Comparison of ENCODE assay signal across 14 mouse cellular contexts in the genomic region with DNA sequence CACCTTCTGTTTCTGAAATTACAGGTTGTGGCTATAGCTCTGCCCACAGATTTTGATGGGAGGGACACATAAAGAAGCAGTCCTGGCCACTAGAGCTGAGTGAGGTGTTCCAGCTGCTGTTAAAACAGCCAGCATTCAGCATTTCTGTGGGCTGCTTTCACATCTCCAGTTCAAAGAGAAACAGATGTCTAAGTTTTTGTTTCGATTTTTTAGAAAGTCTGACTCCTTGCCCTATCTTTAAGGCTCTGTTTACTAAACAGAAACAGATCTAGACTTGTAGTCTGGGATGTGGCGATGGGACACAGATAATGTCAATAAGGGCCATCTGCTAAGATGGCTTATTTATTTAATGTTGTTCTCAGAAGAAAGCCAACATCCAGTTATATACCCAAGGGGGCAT. TPM values are rescaled to one million over a fixed set of nuclear protein-coding genes. Genes with fewer than 3 reads are reported as not detected.
DNase-seq lines count a peak whose midpoint lies in the region; ATAC-seq lines count a peak whose summit lies in the region.
"Had no signal": no experiment of that assay in that cellular context is flagged by ENCODE, and none has a peak within 500 bp of the region (broad histone marks: within the 10 kb centered on the region; RNA-seq: fewer than 3 reads in every experiment).

No protein-coding gene starts in this region.

- H3K27ac ChIP-seq in kidney, embryonic 15.5 days = peak overlapping the region; percentile 64
- H3K27ac ChIP-seq: forebrain, embryonic 15.5 days; hindbrain, embryonic 15.5 days; stomach, embryonic 15.5 days had no signal

- no peak overlapping the region for H3K4me3 ChIP-seq in kidney, embryonic 15.5 days (replicated peaks)
- H3K4me3 ChIP-seq: forebrain, embryonic 15.5 days; hindbrain, embryonic 15.5 days; stomach, embryonic 15.5 days had no signal

- H3K4me1 ChIP-seq in kidney, embryonic 15.5 days = 0 out of 2 replicates have a peak, but pooled peaks cover 4% of the 10 kb centered on the region
- H3K4me1 ChIP-seq: forebrain, embryonic 15.5 days; hindbrain, embryonic 15.5 days; stomach, embryonic 15.5 days had no signal

- H3K9me3 ChIP-seq in kidney, embryonic 15.5 days (replicated peaks) = no peaks in the 10 kb centered on the region
- H3K9me3 ChIP-seq: forebrain, embryonic 15.5 days; G1E; hindbrain, embryonic 15.5 days; stomach, embryonic 15.5 days had no signal

- 31% methylated on average over 2 of the region's 2 CpGs for WGBS in kidney, embryonic 15.5 days

- no peak for DNase-seq in kidney, adult 11 months
- peak; percentile 27 for DNase-seq in A20 (ENCODE audit: low read depth, low spot score)
- peak; percentile 31 for DNase-seq in CD4-positive, CD25-positive, alpha-beta regulatory T cell, adult 2 months (ENCODE audit: low read depth, low spot score)
- DNase-seq in induced T-regulatory cell, adult 2 months (ENCODE audit: low read depth) = peak; percentile 33
- DNase-seq in left cerebral cortex, postnatal 14 days (ENCODE audit: low spot score in 2 of 2) = no peak
- no peak for DNase-seq in testis, postnatal 10 days (ENCODE audit: low spot score)
- DNase-seq: cerebellum, adult 9-10 months; liver had no signal

- ATAC-seq in kidney, embryonic 15.5 days (replicated peaks; ENCODE audit: low FRiP score) = peak; percentile 87
- ATAC-seq: forebrain, embryonic 15.5 days had no signal

- H3K9ac ChIP-seq in kidney, embryonic 15.5 days = no peak overlapping the region
- H3K9ac ChIP-seq: forebrain, embryonic 15.5 days; hindbrain, embryonic 15.5 days; stomach, embryonic 15.5 days had no signal

- no peak overlapping the region for H3K4me2 ChIP-seq in kidney, embryonic 15.5 days
- H3K4me2 ChIP-seq: forebrain, embryonic 15.5 days; hindbrain, embryonic 15.5 days; stomach, embryonic 15.5 days had no signal

- peaks cover 48% of the 10 kb centered on the region; the same call in 1 of the 2 replicates for H3K36me3 ChIP-seq in kidney, embryonic 15.5 days
- H3K36me3 ChIP-seq: forebrain, embryonic 15.5 days; G1E; hindbrain, embryonic 15.5 days had no signal

- intact Hi-C loops in left cerebral cortex, postnatal 14 days (cut with DNase I) = no loop called here

- H3K27me3 ChIP-seq in kidney, embryonic 15.5 days = no peaks in the 10 kb centered on the region
- H3K27me3 ChIP-seq: forebrain, embryonic 15.5 days; hindbrain, embryonic 15.5 days; stomach, embryonic 15.5 days had no signal

RNA-seq across cellular contexts. Expression of a gene that starts 54.8 kb away (rescaled TPM):
- 87.0 and 104 TPM in 2 replicates for polyA plus RNA-seq in kidney, embryonic 15.5 days (2015; fragmentation: Nextera tagmentation; extraction: Ambion mirVana)
- total RNA-seq in left cerebral cortex, postnatal 14 days (2021) = 10 to 100 TPM; 22.4 to 22.9 TPM
- total RNA-seq: megakaryocyte, adult 5-6 weeks had no signal
- polyA plus RNA-seq: G1E had no signal

Comparison
In these comparisons a context has a peak if more than half of its experiments do, and no peak if none do; other contexts are left out.
1. DNase-seq: peak in A20 (single experiment), CD4-positive, CD25-positive, alpha-beta regulatory T cell, adult 2 months (single experiment) and induced T-regulatory cell, adult 2 months (single experiment); none in kidney, adult 11 months (single experiment), left cerebral cortex, postnatal 14 days (0 of 2) and testis, postnatal 10 days (single experiment).